Mouse (Mus musculus) midbrain, embryonic 16.5 days (tissue): ENCODE data around the gene Mtmr3. TPM values are rescaled to one million over a fixed set of nuclear protein-coding genes. Genes with fewer than 3 reads are reported as not detected.

Source experiments
- ATAC-seq: fragments of 200-750 bp; cut with Nextera tagmentation; 2 replicates; pipeline ENCODE4 v1.8.0; 2017; ENCODE audit warnings: moderate TSS enrichment
- H3K27ac ChIP-seq: fragments of 300-500 bp; sonication (generic); 2 replicates; pipeline ENCODE4 v1.5.1; 2014; ENCODE audit warnings: mild to moderate bottlenecking, low read length, mixed read lengths
- H3K27me3 ChIP-seq: fragments of 300-500 bp; sonication (generic); 2 replicates; pipeline ENCODE4 v1.6.1; 2014; ENCODE audit warnings: low read depth, low read length, mixed read lengths; ENCODE audit not compliant: control insufficient read depth, insufficient read depth
- H3K36me3 ChIP-seq: fragments of 300-500 bp; sonication (generic); 2 replicates; pipeline ENCODE4 v1.6.1; 2014; ENCODE audit warnings: mild to moderate bottlenecking, low read length, moderate library complexity, mixed read lengths; ENCODE audit not compliant: control insufficient read depth, insufficient read depth
- H3K4me1 ChIP-seq: fragments of 300-500 bp; sonication (generic); 2 replicates; pipeline ENCODE4 v1.6.1; 2014; ENCODE audit warnings: mild to moderate bottlenecking, low read length, mixed read lengths; ENCODE audit not compliant: control insufficient read depth, insufficient read depth
- H3K4me2 ChIP-seq: fragments of 300-500 bp; sonication (generic); 2 replicates; pipeline ENCODE4 v1.6.1; 2014; ENCODE audit warnings: mild to moderate bottlenecking, low read length, mixed read lengths
- H3K4me3 ChIP-seq: fragments of 300-500 bp; sonication (generic); 2 replicates; pipeline ENCODE4 v1.5.1; 2014; ENCODE audit warnings: low read depth, mild to moderate bottlenecking, low read length, moderate library complexity, mixed read lengths
- H3K9ac ChIP-seq: fragments of 300-500 bp; sonication (generic); 2 replicates; pipeline ENCODE4 v1.6.1; 2014; ENCODE audit warnings: low read depth, low read length, mixed read lengths
- H3K9me3 ChIP-seq: fragments of 300-500 bp; sonication (generic); replicated peaks from 2 replicates; pipeline ENCODE4 v1.6.1; 2014; ENCODE audit warnings: mild to moderate bottlenecking, low read length, mixed read lengths; ENCODE audit not compliant: control insufficient read depth, poor library complexity, severe bottlenecking
- WGBS: fragments of 180-500 bp; shearing (Covaris S2); extraction: QIAGEN DNeasy Blood & Tissue Kit; methylation state at CpG from one replicate; pipeline ENCODE4 v1.1.7; 2014; 5-methylcytosine and 5-hydroxymethylcytosine counted together
- polyA plus RNA-seq: library from polyadenylated mRNA; unstranded; fragments of >200 nt; fragmentation: Nextera tagmentation; extraction: Ambion mirVana; gene quantifications from 2 replicates; pipeline ENCODE4 v1.2.1, GENCODE M21; 2015

Mtmr3 gene
- polyA plus RNA-seq, 1 experiment from 2014 or later = 34.7 TPM

GRCm38 (mm10) chr11:4629861-4630280 lies 35.2 kb upstream of the Mtmr3 start:
- H3K9ac ChIP-seq = no peak overlapping the region
- no peaks in the 10 kb centered on the region for H3K9me3 ChIP-seq
- H3K36me3 ChIP-seq = no peaks in the 10 kb centered on the region
- no peak overlapping the region for H3K4me3 ChIP-seq
- H3K4me2 ChIP-seq = no peak overlapping the region
- H3K27ac ChIP-seq = 0 out of 2 replicates have a peak overlapping the region, but pooled peaks have one; percentile 10
- 24% methylated on average over 8 of the region's 8 CpGs for WGBS
- H3K27me3 ChIP-seq = no peaks in the 10 kb centered on the region
- ATAC-seq = no peak
- no peaks in the 10 kb centered on the region for H3K4me1 ChIP-seq

DNA sequence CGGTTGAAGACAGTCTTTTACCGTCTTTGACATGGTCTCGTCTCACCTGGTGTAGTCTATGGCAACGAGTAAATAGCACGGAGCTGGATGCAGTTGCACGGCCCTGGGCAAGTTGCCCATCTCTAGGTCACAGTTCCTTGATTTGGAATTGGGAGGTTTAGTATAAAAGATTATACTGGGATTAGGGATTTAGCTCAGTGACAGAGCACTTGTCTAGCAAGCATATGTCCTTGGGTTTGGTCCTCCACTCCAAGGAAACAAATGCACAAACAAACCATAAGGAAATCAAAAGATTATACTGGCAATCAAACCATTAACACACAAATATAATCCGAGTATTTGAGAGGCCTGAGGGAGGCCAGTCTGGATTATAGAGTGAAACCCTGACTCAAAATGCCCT lies 33.0 kb upstream of the Mtmr3 start:
- Histone ChIP-seq H3K27me3 (no peaks in the 10 kb centered on the region), H3K9me3 (no peaks in the 10 kb centered on the region), H3K4me2 (no peak overlapping the region), H3K36me3 (no peaks in the 10 kb centered on the region), H3K9ac (no peak overlapping the region), H3K4me1 (no peaks in the 10 kb centered on the region), H3K27ac (no peak overlapping the region), H3K4me3 (no peak overlapping the region)
- ATAC-seq = no peak
- 67% methylated on average over 7 of the region's 7 CpGs for WGBS

DNA sequence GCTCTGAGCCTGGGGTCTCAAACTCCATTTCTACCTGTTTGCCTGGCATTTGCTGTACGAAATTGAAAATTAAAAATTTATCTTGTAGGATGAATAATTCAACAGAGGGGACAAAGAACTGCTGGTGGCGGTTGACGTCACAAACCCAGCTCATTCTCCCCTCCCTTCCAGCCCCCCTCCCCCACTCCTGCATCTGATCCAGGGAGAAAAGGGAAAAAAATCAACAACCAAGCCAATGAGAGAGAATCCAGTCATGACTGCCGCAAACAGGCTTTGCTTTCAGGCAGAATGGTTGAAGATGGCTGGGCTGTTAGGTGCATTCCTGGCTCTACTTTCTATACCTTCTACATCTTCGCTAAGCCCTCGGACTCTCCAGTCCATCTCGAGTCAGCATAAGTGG lies 31.3 kb upstream of the Mtmr3 start:
- no peak for ATAC-seq
- no peaks in the 10 kb centered on the region for H3K27me3 ChIP-seq
- H3K9me3 ChIP-seq = no peaks in the 10 kb centered on the region
- H3K27ac ChIP-seq = no peak overlapping the region
- no peaks in the 10 kb centered on the region for H3K36me3 ChIP-seq
- H3K4me2 ChIP-seq = no peak overlapping the region
- H3K4me3 ChIP-seq = no peak overlapping the region
- H3K4me1 ChIP-seq = no peaks in the 10 kb centered on the region
- WGBS = 62% methylated on average over 7 of the region's 7 CpGs
- no peak overlapping the region for H3K9ac ChIP-seq

DNA sequence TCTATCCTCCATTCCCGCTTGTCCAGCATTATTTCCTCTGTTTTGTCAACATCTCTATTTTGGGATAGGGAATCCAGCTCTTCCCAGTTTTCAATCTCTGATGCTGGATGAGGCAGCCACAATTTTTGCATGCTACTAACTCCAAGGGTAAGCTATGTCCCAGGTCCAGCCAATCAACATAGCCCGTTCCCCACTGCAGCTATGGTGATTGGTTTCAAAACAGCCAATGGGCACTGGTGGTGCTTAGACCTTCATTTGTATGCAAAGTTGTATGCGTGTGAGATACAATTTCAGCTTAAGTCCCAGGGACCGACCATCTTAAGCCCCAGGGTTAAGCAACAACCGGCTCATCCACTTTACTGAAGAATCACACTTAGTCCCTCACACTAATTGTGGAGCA lies 28.3 kb upstream of the Mtmr3 start:
- no peak overlapping the region for H3K4me2 ChIP-seq
- H3K27me3 ChIP-seq = no peaks in the 10 kb centered on the region
- no peak overlapping the region for H3K27ac ChIP-seq
- no peaks in the 10 kb centered on the region for H3K9me3 ChIP-seq
- H3K36me3 ChIP-seq = no peaks in the 10 kb centered on the region
- H3K4me1 ChIP-seq = no peaks in the 10 kb centered on the region
- H3K4me3 ChIP-seq = no peak overlapping the region
- H3K9ac ChIP-seq = no peak overlapping the region
- ATAC-seq = no peak
- WGBS = 44% methylated on average over 5 of the region's 5 CpGs

- WGBS = 73% methylated on average over 7 of the region's 7 CpGs
- Histone ChIP-seq H3K4me2 (no peak overlapping the region), H3K9ac (no peak overlapping the region), H3K9me3 (no peaks in the 10 kb centered on the region), H3K4me3 (no peak overlapping the region), H3K27ac (no peak overlapping the region), H3K4me1 (no peaks in the 10 kb centered on the region), H3K27me3 (no peaks in the 10 kb centered on the region), H3K36me3 (no peaks in the 10 kb centered on the region)
- no peak for ATAC-seq
These were observed 27.9 kb upstream of the Mtmr3 start for GRCm38 (mm10) chr11:4622442-4622986.

GRCm38 (mm10) chr11:4621866-4622265 lies 27.2 kb upstream of the Mtmr3 start:
- 84% methylated on average over 4 of the region's 4 CpGs for WGBS
- Histone ChIP-seq H3K9ac (no peak overlapping the region), H3K4me1 (no peaks in the 10 kb centered on the region), H3K9me3 (no peaks in the 10 kb centered on the region), H3K27me3 (no peaks in the 10 kb centered on the region), H3K36me3 (no peaks in the 10 kb centered on the region), H3K4me3 (no peak overlapping the region), H3K4me2 (no peak overlapping the region), H3K27ac (no peak overlapping the region)
- ATAC-seq = no peak

DNA sequence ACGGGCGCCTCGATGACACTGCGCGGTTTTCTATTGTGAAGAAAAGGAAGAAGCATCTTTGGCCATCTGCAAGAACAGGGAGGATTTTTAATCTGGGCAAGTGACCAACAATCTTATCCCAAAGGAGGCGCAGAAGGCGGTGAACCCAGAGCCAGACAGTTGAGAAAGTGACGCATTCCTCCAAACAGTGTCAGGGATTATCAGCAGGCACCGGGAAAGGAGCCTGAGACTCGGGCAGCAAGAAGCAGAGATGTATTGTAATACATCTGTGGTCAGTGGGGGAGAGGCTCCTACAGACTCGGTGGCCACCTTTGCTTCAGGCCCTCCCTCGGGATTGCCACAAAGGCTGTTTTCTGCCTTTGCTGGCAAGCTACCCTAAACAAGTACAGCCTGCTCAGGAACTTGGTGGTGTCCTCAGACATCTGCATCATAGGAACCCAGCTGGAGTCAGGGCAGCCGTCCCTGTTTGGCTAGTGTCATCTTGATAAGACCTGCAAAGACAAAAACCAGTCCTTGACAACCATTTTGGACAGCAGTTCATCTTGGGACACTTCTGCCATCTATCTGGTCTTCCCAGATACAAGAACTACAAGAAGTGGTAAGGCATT lies 25.9 kb upstream of the Mtmr3 start:
- no peaks in the 10 kb centered on the region for H3K27me3 ChIP-seq
- H3K27ac ChIP-seq = no peak overlapping the region
- ATAC-seq = no peak
- WGBS = 56% methylated on average over 13 of the region's 13 CpGs
- no peaks in the 10 kb centered on the region for H3K4me1 ChIP-seq
- H3K4me3 ChIP-seq = no peak overlapping the region
- no peaks in the 10 kb centered on the region for H3K9me3 ChIP-seq
- H3K36me3 ChIP-seq = no peaks in the 10 kb centered on the region
- H3K9ac ChIP-seq = no peak overlapping the region
- H3K4me2 ChIP-seq = no peak overlapping the region

- H3K4me2 ChIP-seq = no peak within 1 kb of the TSS
- H3K36me3 ChIP-seq = no peaks in the 10 kb centered on the region
- no peaks in the 10 kb centered on the region for H3K27me3 ChIP-seq
- no peaks in the 10 kb centered on the region for H3K4me1 ChIP-seq
- no peak for ATAC-seq
- WGBS = 84% methylated on average over 16 of the region's 16 CpGs
- H3K9ac ChIP-seq = no peak within 1 kb of the TSS
- no peaks in the 10 kb centered on the region for H3K9me3 ChIP-seq
- H3K4me3 ChIP-seq = no peak within 1 kb of the TSS
- H3K27ac ChIP-seq = no peak within 1 kb of the TSS
These were observed 25.4 kb upstream of the Mtmr3 start, which contains the start of gene Gm11032 for GRCm38 (mm10) chr11:4620017-4620485. Gene Gm11032, plus strand, starts transcription at chr11:4620067.

DNA sequence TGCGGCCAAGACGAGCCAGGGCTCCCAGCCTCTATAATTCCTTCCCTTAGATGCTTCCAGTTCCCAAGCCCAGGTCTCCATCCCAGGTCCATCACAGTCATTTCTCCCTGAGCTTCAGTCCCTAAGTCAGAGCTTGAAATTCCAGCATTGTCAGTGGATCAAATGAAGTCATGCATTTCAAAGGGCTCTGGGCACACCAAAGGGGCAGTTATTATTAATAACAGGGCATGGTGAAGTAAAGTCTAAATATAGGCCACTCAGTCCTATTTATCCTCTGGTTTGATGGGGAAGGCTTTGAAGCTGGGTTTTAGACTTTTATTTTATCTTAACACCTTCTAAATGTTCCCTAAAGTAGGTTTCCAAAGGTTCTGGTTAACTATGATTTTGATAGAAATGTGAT lies 17.2 kb upstream of the Mtmr3 start:
- 68% methylated on average over 2 of the region's 2 CpGs for WGBS
- H3K27ac ChIP-seq = no peak overlapping the region

More for the DNA sequence above, 17.2 kb upstream of the Mtmr3 start:
- Histone ChIP-seq H3K36me3 (no peaks in the 10 kb centered on the region), H3K9me3 (no peaks in the 10 kb centered on the region), H3K4me2 (no peak overlapping the region), H3K4me3 (no peak overlapping the region), H3K27me3 (no peaks in the 10 kb centered on the region), H3K9ac (no peak overlapping the region), H3K4me1 (no peaks in the 10 kb centered on the region)
- no peak for ATAC-seq
